Mouse (Mus musculus) testis, postnatal 10 days (tissue): Measurements from ENCODE around the gene Hic1.
A peak's percentile ranks its signal among the peaks of the same experiment; 100 is the strongest.

Experiments
- DNase-seq: peaks from one replicate; pipeline ENCODE4 v3.0.0; 2021; ENCODE audit warnings: low spot score

Gene Hic1

GRCm38 (mm10) chr11:75169405-75170080 is at the start of gene Hic1:
Hic1 (minus strand) TSS chr11:75169519.
- peak; percentile 65 for DNase-seq

GRCm38 (mm10) chr11:75214081-75214950 is 45.0 kb upstream of the Hic1 start:
- DNase-seq, result no peak

DNA sequence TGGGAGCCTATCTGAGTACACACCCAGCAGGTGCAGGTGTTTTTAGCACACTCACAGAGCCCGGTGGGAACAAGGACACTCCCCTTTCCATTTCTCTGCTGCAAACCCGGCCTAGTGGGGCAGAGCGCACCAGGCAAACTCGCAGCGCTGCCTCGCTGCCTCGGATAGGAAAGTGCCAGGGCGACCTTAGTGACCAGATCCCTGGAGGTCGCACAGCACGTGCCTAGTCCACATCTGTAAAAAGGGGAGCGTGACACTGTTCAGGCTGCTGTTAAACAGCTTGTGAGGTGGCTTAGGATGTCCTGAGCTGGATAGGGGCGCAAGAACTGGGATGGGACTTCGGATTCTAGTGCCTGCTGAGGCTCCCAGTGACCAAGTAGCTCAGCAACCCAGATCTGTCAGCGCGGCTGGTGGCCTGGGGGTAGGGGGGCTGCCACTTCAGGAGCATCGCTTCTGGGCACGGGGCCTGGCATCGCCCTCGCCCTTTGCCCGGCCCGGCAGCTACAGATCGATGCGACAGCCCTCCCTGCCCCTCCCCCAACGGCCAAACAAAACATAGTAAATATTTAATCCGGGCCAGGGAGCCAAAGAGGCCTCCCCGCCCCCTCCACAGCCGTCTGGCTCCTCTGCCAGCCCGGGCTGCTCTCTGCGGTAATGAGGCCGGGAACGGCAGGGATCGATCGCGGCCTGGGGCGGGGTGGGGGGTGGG is 44.2 kb upstream of the Hic1 start:
- peak; percentile 77 for DNase-seq

GRCm38 (mm10) chr11:75212876-75213275 is 43.6 kb upstream of the Hic1 start:
- DNase-seq, result no peak

DNA sequence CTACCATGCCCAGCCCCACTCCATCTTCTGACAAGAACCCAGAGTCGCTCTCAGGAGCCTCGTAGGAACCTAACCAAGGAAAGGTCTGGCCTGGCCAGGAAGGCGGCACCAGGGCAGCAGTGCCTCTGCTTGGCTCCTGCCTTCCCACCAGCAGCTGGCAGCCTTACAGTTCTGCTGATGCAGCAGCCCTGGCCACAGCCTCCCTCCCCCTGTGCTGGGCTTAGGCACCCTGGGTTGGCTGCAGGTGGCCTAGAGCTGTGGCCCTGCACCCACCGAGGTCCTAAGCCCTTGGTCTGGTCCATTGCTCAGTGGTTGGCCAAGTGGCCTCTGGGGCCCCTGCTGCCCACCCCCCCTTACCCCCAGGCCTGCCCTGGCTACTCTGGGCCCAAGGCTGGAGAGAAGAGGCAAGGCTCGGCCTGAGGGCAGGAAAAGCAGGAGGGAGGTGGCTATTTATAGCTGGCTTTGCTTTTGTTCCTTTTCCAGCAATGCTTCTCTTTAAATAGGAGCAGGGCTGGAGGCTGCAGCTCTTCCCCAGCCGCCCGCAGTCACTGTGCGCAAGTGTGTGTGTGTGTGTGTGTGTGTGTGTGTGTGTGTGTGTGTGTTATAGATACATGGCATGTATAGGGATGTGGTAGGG is 42.8 kb upstream of the Hic1 start:
- no peak for DNase-seq

DNA sequence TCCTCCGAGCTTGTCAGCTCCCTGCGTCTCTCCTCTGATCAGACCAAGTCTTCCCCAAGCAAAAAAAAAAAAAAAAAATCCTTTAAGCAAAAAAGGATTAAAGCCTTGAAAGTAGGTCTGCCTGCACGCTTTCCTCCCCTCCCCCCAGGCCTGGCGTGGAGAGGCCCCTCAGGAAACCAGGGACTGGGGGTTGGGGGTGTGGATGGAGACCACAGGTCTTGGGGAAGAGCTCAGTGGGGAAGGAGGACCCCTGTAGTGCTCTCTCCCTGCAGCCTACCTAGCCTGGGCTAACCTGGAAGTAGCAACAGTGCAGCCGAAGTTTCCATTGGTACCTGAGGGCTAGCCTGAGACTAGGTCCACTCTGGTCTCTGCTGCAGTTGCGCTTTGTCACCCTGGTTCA is 41.4 kb upstream of the Hic1 start:
- no peak for DNase-seq

DNA sequence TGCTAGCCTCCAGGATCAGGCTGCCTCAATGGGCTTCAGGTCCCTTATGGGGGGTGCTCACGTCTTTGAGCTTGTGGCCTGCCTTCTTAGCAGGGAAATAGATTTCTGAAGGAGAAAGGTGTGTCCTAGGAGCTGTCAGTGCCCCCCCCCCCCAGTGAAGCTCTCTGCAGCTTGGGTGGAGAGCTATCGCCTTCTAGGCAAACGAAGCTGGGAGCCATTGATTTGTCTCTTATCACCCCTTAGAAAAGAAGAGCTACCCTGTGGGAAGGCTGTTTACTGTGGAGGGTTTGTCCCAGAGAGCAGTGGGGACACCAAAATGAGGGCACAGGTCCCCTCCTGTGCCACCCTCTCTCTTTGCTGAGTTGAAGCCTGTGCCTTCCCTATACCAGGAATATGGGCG is 40.8 kb upstream of the Hic1 start:
- DNase-seq, result no peak

- DNase-seq, result no peak
Observed at GRCm38 (mm10) chr11:75209363-75209762, 40.0 kb upstream of the Hic1 start.

GRCm38 (mm10) chr11:75206347-75206746 is 37.0 kb upstream of the Hic1 start:
- no peak for DNase-seq

- no peak for DNase-seq
Observed at GRCm38 (mm10) chr11:75204472-75204871, 35.2 kb upstream of the Hic1 start.

DNA sequence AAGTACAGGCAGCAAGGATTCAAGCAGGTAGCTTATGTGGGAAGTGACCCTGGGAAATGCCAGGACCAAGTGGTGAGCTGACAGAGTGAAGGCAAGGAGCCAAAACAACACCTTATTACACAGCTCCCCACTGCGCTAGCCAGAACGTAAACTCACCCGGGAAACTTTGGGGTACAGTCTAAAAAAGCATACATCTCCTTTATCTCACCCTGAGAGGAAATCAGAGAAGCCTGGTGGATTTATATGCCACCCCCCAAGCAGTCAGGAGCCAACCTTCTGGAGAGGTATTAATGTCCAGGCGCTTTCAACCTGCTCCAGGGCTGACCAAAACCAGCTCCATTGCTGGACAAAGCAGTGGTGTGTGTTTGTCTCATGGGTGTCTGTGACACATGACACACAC is 34.6 kb upstream of the Hic1 start:
- no peak for DNase-seq

- no peak for DNase-seq
Observed at GRCm38 (mm10) chr11:75201721-75202120, 32.4 kb upstream of the Hic1 start.

DNA sequence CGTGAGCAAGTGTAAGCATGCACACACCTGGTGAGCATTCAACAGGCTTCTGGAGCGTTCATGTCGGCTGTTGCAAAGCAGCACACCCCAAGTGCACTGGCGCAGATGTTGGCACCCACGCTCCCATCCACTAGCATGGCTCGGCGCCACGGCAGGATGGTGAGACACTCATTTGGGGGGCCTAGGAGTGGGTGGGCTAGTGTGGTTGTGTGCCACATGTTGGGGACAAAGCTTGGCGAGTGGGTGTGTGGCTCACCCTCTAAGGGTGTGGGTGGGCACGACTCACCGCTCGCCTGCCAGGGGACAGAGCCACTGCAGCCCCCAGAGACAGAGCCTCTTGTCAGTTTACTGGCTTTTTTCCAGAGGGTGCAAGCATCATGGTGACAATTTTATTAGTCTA is 31.6 kb upstream of the Hic1 start:
- no peak for DNase-seq

DNA sequence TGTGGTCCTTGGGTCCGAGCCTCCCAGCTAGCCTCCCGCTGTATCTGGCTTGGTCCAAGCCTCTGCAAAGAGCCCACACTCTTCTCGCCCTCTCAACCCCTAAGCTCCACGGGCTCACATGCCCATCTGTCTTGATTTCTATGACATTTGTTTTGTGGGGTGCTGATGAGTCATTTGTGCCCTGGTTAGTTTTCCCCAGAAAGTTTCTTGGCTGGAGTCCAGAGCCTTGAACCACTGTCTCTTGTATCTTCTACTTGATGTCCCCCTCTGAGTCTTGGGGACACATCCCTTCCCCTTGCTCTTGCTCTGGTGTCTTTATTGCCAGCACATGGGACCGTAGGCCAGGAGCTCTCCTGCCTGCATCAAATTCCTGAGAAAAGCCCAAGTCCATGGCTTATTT is 30.6 kb upstream of the Hic1 start:
- DNase-seq, result no peak

GRCm38 (mm10) chr11:75198792-75199191 is 29.5 kb upstream of the Hic1 start:
- DNase-seq, result no peak

DNA sequence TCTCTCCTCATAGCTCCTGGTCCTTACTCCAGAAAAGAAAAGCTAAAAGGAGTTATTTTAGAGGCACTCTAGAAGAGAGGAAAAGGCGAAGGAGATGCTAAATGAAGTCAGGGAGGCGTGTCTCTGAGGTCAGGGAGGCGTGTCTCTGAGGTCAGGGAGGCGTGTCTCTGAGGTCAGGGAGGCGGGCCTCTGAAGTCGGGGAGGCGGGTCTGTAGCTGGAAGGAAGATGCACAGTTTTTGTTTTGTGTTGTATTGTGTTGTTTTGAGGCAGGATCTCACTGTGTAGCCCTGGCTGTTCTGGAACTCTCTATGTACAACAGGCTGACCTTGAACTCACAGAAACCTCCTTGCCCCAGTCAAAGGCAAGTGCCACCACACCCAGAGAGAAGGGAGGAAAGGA is 28.6 kb upstream of the Hic1 start:
- DNase-seq, result no peak

- no peak for DNase-seq
Observed at GRCm38 (mm10) chr11:75196131-75196530, 26.8 kb upstream of the Hic1 start.

DNA sequence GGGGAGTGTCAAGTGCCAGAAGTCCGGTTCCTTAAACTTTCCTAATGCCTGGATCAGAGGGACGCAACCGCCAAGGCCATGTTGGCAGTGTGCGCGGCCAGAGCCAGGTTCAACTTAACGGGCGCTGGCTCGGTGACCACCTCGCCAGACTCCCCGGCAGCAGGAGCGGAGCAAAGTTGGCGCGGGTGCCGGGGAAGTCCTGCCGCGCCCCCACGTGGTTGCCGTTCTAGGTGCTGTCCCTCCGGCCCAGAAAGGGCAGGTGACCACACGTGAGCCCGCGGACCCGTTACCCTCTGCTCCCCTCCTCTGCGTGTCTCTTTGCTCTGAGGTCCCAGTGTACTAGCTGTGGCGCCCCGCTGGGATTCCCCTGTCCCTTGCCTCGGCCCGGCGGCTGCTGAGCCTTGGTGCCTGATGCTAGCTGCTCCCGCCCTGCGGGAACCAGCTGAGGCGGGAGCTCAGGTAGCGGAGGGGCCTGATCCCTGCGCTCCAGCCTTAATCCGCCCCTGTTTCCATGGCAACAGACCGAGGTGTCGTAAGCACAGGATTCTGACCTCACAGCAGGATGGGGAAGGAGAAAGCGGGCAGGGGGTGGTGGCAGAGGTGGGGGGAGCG is 25.6 kb upstream of the Hic1 start:
- peak; percentile 72 for DNase-seq

GRCm38 (mm10) chr11:75194121-75194849 is 25.0 kb upstream of the Hic1 start:
- peak; percentile 65 for DNase-seq

GRCm38 (mm10) chr11:75193256-75194071 is 24.1 kb upstream of the Hic1 start, which contains the start of gene Rtn4rl1:
Rtn4rl1 (plus strand) TSS chr11:75193783.
- DNase-seq, result peak; percentile 83
